Mouse (Mus musculus) duodenum, adult 2 months (tissue): Measurements from ENCODE around the gene Skap1. TPM values are rescaled to one million over a fixed set of nuclear protein-coding genes. Genes with fewer than 3 reads are reported as not detected.

Experiments
- polyA plus RNA-seq: library from polyadenylated mRNA; depleted of rRNA; stranded (reverse); fragments of >200 nt; gene quantifications from 2 replicates; pipeline ENCODE4 v1.2.3, GENCODE M21; 2012; ENCODE audit warnings: low replicate concordance; rRNA removed

Skap1 gene
- 0.97 and 1.8 TPM in 2 replicates for polyA plus RNA-seq

GRCm38 (mm10) chr11:96463986-96464715 is at the start of gene Skap1:
Gene Skap1 (plus strand): TSS chr11:96464593.

GRCm38 (mm10) chr11:96776968-96777962 is 312.9 kb downstream of the Skap1 start, which contains the start of gene Snx11:
Gene Snx11 (minus strand): TSS chr11:96777559.

GRCm38 (mm10) chr11:96788871-96789795 is 324.7 kb downstream of the Skap1 start, which contains the start of gene Cbx1:
Gene Cbx1 (plus strand): TSS chr11:96789127.

Other genes starting within 250 kb of the Skap1 start
- 0.07 and 0.15 TPM in 2 replicates for gene Hoxb9, start 193.1 kb upstream of the Skap1 start, polyA plus RNA-seq
- gene Hoxb8, start 182.7 kb upstream of the Skap1 start, polyA plus RNA-seq: 0.51 and 6.0 TPM in 2 replicates
- 0.23 and 1.7 TPM in 2 replicates for gene Hoxb7, start 178.0 kb upstream of the Skap1 start, polyA plus RNA-seq
- 1.3 and 11.0 TPM in 2 replicates for gene Hoxb6, start 172.1 kb upstream of the Skap1 start, polyA plus RNA-seq
- gene Hoxb5, start 161.3 kb upstream of the Skap1 start, polyA plus RNA-seq: 3.1 and 4.1 TPM in 2 replicates
- 4.6 and 4.9 TPM in 2 replicates for gene Hoxb4, start 146.3 kb upstream of the Skap1 start, polyA plus RNA-seq
- 3.2 and 6.5 TPM in 2 replicates for gene Hoxb3, start 141.3 kb upstream of the Skap1 start, polyA plus RNA-seq
- gene Hoxb2, start 114.1 kb upstream of the Skap1 start, polyA plus RNA-seq: 15.3 and 16.3 TPM in 2 replicates
- gene Hoxb1, start 98.8 kb upstream of the Skap1 start, polyA plus RNA-seq: not detected in 2 replicates